Mouse (Mus musculus) cerebellum, postnatal 4 days (tissue): ENCODE results near the gene Adamts7.

Source experiments
- DNase-seq, 2 experiments: peaks; one replicate each; pipeline ENCODE4 v3.0.0; 2022; ENCODE audit warnings: low spot score in 2 of 2, mixed read lengths in 1 of 2

The Adamts7 gene

GRCm38 (mm10) chr9:90146869-90147268 lies 16.0 kb upstream of the Adamts7 start:
- no peak for DNase-seq

GRCm38 (mm10) chr9:90162243-90162925 lies 485 bp upstream of the Adamts7 start:
- peak in 1 of 2 experiments; percentile 32 for DNase-seq

DNA sequence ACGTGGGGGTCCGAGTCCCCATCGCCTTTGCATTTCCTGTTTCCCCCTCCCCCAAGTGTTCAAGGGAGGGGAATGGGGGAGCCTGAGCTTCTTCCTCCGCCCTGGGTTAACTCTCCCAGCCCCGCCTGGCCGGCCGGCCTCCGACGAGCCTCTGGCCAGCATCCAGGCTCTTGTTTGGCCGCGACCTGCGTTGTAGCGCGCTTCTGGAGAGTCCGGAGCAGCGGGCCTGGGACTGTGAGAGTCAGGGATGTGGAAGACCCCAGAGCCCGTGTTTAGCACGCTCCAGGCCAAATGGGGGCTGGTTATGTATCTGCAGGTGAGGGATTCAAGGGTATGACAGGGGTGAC lies 853 bp downstream of the Adamts7 start:
- DNase-seq: peak in 1 of 2 experiments; percentile 33

- DNase-seq: no peak
These were observed 2.0 kb downstream of the Adamts7 start for GRCm38 (mm10) chr9:90164670-90165453.

- DNase-seq: no peak
These were observed 2.7 kb downstream of the Adamts7 start for GRCm38 (mm10) chr9:90165590-90165989.

GRCm38 (mm10) chr9:90166615-90167014 lies 3.7 kb downstream of the Adamts7 start:
- no peak for DNase-seq

DNA sequence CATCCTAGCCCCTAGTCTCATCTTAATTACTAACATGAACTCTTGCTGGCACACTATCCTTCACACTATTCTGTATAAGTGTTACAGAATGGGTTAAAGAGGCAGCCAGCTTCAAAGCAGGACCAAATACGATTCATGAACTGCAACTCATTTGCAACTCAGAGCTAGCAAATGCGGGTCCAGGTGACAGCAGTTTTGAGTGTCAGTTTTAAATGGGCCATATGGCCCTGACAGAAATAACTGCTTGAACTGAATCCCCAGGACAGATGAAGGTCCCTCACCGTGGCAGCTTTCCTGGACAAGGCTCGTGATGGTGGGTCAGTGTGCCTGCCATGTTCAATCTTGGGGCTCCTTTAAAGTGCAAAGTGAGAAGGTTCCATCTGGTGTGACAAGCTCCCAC lies 7.1 kb downstream of the Adamts7 start:
- DNase-seq: no peak

DNA sequence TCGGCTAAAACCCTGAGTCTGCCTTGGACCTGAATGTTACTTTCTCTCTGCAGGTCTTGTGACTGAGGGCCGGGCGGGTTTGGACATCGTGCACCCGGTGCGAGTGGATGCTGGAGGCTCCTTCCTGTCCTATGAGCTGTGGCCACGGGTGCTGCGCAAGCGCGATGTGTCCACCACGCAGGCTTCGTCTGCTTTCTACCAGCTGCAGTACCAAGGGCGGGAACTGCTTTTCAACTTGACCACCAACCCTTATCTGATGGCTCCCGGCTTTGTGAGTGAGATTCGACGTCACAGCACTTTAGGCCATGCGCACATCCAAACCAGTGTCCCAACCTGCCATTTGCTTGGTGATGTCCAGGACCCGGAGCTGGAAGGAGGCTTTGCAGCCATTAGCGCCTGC lies 8.6 kb downstream of the Adamts7 start:
- DNase-seq: no peak

- no peak for DNase-seq
These were observed 9.9 kb downstream of the Adamts7 start for GRCm38 (mm10) chr9:90172528-90173321.

DNA sequence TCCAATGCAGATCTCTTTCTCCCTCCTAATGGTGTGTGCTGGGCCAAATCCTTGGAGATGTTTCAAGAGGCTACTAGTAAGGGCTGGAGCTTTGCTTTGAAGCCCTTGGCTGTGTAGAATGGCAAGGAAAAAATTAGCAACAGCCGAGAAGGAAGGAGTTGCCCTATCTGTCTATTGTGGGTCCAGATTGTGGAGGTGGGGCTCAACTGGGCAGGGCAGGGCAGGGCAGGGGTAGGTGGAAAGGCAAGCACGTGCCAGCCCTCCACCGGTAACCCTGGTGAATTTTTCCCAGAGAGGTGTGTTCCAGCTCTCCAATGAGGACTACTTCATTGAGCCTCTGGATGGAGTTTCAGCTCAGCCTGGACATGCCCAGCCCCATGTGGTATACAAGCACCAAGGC lies 10.5 kb downstream of the Adamts7 start:
- DNase-seq: no peak

DNA sequence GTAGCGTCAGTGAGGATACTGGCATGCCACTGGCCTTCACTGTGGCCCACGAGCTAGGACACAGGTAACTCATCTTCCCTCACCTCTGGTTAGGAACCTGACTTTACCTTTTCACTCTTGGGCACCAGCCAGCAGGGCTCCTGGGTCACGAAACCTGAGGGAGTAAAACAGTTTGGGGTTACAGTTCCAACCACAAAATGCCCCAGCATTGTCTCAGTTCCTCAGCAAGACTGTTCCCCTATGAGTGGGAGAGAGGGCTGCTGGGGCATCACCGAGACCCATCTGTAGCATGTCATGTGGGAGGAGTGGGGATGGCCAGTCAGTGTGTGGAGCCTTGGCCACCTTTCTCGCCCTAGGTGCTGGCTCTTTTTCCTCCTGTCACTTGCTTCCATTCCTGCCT lies 16.5 kb downstream of the Adamts7 start:
- DNase-seq: no peak

DNA sequence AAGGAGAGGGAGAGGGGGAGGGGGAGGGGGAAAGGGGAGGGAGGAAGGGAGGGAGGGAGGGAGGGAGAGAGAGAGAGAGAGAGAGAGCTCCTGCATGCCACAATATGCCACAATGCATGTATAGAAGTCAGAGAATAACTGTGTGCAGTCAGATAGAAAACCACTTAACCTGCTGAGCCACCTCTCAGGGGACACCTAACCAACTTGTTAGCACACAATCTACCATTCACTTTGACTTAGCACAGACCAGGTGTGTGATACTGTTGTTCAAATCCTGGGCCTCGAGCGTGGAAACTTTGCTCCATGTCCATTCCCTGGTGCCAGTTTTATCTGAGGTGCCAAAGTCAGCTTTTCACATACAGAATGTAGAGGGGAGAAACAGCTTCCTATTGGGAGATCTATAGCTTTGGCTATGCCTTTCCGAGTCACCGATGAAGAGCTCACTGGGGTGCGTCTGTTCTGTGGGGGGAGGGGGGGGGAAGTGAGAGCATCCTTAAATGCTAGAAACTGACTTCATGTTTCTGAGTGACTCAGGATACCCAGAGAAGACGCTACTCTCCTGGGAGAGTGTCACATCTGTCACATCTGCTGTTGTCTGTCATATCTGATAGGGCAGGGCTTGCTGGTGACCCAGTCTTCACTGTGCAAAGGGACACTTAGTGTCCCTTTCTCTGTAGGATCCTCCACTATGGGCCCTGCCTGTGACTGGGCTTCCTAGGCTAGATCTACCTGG lies 19.0 kb downstream of the Adamts7 start:
- DNase-seq: no peak

GRCm38 (mm10) chr9:90182636-90183421 lies 20.0 kb downstream of the Adamts7 start:
- DNase-seq: no peak

DNA sequence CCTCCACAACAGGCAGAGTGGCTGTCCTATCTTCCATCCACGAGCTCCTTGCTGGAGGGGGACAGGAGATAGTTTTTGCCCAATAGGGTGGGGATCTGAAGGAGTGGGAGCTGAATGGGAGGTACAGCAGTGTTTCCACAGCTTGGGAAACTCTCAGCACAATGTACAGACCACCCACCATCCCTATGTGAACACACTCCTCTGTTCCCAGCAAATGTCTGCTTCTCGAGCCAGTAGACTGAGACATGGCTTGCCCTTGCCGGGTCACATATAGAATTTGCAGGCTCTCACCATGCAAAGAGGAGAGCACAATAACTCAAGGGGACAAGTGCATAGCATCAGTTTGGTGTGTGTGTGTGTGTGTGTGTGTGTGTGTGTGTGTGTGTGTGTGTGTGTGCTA lies 20.7 kb downstream of the Adamts7 start:
- DNase-seq: no peak

DNA sequence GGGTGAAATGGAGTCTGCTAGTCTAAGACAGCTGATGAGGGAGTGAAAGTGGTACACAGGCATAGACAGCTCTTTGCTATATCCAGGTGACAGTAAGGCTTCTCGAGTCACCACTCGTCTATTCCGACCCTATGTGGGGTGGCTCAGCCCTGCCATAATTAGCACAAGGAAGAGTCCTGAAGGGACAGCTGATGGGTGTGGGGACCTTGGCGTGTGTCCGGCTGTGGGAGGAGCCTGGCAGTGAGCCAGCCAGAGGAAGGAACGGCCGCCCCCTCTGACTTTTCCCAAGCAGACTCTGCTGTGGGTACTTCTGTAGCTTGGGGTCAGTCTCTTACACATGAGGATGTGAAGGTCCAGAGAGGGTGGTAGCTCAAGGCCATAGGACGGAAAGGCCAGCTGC lies 21.2 kb downstream of the Adamts7 start:
- peak in 1 of 2 experiments; percentile 48 for DNase-seq

DNA sequence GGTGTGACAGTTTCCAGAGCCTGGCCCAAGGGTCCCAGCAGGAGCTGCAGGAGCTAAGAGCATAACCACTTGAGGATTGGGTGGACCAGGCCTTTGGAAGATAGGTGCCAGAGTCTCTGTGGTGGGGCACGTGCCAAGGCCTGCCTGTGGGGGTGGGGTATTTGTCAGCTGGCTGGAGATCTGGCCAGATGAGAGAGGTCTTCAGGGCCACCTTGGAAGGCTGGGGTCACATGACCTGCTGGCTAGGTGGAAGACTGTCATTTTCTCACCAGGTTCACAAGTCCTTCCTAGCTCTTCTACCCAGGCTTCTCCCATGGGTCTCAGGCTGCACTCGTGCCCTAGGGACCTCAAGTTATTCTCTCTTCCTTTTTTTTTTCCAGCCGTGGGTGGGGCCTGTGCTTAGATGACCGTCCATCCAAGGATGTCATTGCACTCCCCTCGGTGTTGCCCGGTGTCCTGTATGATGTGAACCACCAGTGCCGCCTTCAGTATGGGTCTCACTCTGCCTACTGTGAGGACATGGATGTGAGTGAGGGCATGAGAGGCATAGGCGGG lies 22.6 kb downstream of the Adamts7 start:
- no peak for DNase-seq

GRCm38 (mm10) chr9:90188893-90189292 lies 26.0 kb downstream of the Adamts7 start:
- no peak for DNase-seq

DNA sequence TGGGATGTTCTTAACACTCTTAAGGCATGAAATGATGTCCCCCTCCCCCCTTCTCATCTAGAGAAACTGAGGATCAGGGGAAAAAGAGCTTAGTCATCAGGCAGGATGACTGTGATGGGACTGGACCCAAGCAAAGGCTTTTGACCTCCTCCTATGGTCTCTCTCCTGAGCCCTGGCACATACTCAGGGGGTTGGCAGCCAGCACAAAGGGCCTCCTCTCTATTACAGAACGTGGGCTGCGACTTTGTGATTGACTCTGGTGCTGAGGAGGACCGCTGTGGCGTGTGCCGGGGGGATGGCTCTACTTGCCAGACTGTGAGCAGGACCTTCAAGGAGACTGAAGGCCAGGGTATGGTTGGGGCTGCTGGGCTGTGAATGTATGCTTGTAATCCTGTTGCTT lies 26.5 kb downstream of the Adamts7 start:
- no peak for DNase-seq

GRCm38 (mm10) chr9:90195000-90195399 lies 32.1 kb downstream of the Adamts7 start:
- no peak for DNase-seq

DNA sequence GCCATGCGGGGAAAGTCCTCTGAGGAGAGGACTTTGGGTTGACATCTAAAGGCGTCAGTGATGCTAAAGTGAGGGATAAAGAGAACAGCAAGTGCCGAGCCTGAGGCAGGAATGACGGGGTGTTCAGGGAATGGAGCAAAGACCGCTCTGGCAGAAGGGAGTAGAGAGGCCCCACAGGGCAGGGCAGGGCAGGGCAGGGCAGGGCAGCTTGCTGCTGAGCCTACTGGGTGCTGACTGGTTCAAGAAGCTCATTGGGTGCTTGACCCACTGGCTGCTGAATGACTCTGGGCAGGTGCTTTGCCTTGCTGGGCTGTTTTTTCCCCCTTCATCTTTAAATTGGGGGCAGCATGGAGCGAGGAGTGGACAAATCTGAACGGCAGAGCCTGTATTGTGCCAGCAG lies 33.4 kb downstream of the Adamts7 start:
- DNase-seq: no peak
